Mouse (Mus musculus): ENCODE data around the gene Nup98.

GRCm38 (mm10) chr7:102248691-102249404 lies 38.9 kb upstream of the Nup98 start:
- TF ChIP-seq CTCF (IDR thresholded peaks at IDR 0.05; ENCODE audit: insufficient read depth, low read length) (no peak), POLR2A (IDR thresholded peaks at IDR 0.05; ENCODE audit: borderline replicate concordance, extremely low read depth, low read depth, low read length) (no peak)
